Mouse (Mus musculus): ENCODE measurements around the gene Atrnl1. TPM values are rescaled to one million over a fixed set of nuclear protein-coding genes. Genes with fewer than 3 reads are reported as not detected.
"Not testable (repeated sequence)": the region's sequence is repeated elsewhere in the genome, so short reads cannot be mapped to it uniquely, and the experiment has no call there.

The Atrnl1 gene
- polyA plus RNA-seq, 1 experiment from 2014 or later: 8.1 TPM

DNA sequence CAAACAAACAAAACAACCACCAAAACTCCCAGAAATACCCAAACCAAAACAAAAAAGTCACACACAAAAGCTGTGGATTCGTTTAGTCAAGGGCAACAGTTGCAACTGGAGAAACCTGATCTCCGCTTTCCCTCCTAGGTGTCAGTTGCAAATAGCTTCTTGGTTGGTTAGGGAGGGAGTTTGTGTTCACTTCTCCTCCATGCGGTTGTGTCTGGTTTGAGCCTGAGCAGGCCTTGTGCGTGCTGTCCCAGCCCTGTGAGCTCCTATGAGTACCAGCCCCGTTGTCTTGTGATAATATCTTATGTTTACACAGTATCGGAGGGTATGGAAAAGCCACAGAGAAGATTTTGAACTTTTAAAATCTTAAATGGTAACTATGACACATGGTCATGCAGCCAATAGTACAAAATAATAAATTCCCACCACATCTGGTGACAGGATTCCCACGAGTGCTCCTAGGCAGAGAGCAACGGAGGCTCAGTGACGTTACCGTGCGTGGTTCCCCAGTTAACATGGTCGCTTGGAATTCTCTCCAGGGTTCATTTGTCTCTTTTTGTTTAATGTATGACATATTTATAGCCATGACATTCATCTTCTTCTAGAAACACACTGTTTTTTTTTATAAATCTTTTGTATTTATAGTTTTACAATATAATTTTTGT is 46.7 kb downstream of the Atrnl1 start:
- Histone ChIP-seq H3K9ac (no peak overlapping the region), H3K4me2 (no peak overlapping the region), H3K9me3 (no peaks in the 10 kb centered on the region), H3K4me1 (replicated peaks) (no peaks in the 10 kb centered on the region), H3K36me3 (peaks cover 15% of the 10 kb centered on the region), H3K4me3 (no peak overlapping the region), H3K27ac (replicated peaks) (no peak overlapping the region), H3K27me3 (no peaks in the 10 kb centered on the region)
- ATAC-seq (ENCODE audit: low read depth): no peak
- WGBS: 42% methylated on average over 12 of the region's 12 CpGs

GRCm38 (mm10) chr19:57658111-57659091 is 47.6 kb downstream of the Atrnl1 start:
- Histone ChIP-seq H3K27ac (replicated peaks) (no peak overlapping the region), H3K36me3 (peaks cover 15% of the 10 kb centered on the region), H3K4me2 (no peak overlapping the region), H3K9ac (no peak overlapping the region), H3K4me3 (no peak overlapping the region), H3K4me1 (replicated peaks) (no peaks in the 10 kb centered on the region), H3K27me3 (no peaks in the 10 kb centered on the region), H3K9me3 (no peaks in the 10 kb centered on the region)
- WGBS: 64% methylated on average over 8 of the region's 8 CpGs
- no peak for ATAC-seq (ENCODE audit: low read depth)

GRCm38 (mm10) chr19:57667011-57667410 is 56.2 kb downstream of the Atrnl1 start:
- H3K9ac ChIP-seq: no peak overlapping the region
- H3K27me3 ChIP-seq: no peaks in the 10 kb centered on the region
- 82% methylated on average over 9 of the region's 9 CpGs for whole genome bisulfite sequencing
- H3K4me3 ChIP-seq: no peak overlapping the region
- peaks cover 7% of the 10 kb centered on the region for H3K36me3 ChIP-seq
- no peak overlapping the region for H3K4me2 ChIP-seq
- no peaks in the 10 kb centered on the region for H3K4me1 ChIP-seq (replicated peaks)
- no peak for ATAC-seq (ENCODE audit: low read depth)
- H3K9me3 ChIP-seq: no peaks in the 10 kb centered on the region
- H3K27ac ChIP-seq (replicated peaks): no peak overlapping the region

DNA sequence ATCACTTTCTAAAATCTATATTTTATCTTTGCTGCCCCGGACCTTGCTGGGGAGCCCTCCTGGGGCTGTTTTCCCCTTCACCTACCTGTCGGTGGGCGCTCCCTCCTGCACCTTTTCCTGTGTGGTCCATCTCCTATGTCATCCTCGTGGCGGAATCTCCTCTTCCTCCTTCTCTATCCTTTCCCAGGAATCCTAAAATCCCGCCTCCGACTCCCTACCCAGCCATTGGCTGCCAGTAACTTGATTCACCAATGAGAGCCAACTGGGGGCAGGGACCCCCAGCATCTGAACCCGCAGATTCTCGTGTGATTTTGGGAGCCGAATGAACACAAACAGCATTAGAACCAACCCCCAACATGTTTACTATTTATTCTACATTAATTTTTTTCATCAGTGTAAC is 57.1 kb downstream of the Atrnl1 start:
- WGBS: 92% methylated on average over 10 of the region's 10 CpGs
- Histone ChIP-seq H3K4me3 (no peak overlapping the region), H3K9ac (no peak overlapping the region), H3K36me3 (peaks cover 7% of the 10 kb centered on the region), H3K27me3 (no peaks in the 10 kb centered on the region), H3K4me1 (replicated peaks) (no peaks in the 10 kb centered on the region), H3K9me3 (no peaks in the 10 kb centered on the region), H3K4me2 (no peak overlapping the region), H3K27ac (replicated peaks) (no peak overlapping the region)
- no peak for ATAC-seq (ENCODE audit: low read depth)

DNA sequence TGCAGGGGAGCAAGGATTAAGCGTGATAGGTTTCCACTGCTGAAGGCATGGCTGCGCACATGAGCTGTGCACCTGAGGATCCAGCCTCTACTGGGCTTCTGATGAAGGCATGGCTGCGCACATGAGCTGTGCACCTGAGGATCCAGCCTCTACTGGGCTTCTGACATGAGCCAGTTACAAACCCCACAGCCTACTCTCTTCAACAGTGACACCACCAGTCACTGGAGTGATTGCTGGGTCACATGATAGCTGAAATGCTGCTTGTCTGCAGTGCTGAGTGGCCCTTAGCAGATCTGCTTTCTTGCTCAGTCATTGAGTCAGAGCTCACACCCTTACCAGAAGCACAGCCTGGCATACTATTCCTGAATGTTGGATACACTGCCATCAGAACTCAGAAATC is 68.6 kb downstream of the Atrnl1 start:
- H3K27ac ChIP-seq (replicated peaks): no peak overlapping the region
- no peak overlapping the region for H3K4me2 ChIP-seq
- ATAC-seq (ENCODE audit: low read depth): no peak
- no peaks in the 10 kb centered on the region for H3K9me3 ChIP-seq
- H3K27me3 ChIP-seq: no peaks in the 10 kb centered on the region
- H3K36me3 ChIP-seq: peaks cover 3% of the 10 kb centered on the region; the same call in 1 of the 2 replicates
- H3K4me1 ChIP-seq (replicated peaks): no peaks in the 10 kb centered on the region
- whole genome bisulfite sequencing: 88% methylated on average over 3 of the region's 3 CpGs
- no peak overlapping the region for H3K4me3 ChIP-seq
- no peak overlapping the region for H3K9ac ChIP-seq

DNA sequence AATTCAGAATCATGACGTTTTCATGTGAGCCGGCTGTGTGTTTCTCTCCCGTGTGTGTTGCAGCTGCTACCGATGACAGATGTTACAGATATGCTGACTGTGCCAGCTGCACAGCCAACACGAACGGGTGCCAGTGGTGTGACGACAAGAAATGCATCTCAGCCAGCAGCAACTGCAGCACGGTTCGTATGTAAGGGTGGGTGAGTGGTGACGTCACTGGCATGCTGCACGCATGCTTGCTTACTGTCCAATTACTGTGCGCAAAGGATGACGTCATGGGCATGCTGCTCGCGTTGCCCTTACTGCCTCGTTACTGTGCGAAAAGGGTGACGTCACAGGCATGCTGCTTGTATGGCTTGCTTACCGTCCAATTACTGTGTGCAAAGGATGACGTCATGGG is 75.8 kb downstream of the Atrnl1 start:
- Histone ChIP-seq H3K9ac (no peak overlapping the region), H3K4me2 (no peak overlapping the region), H3K4me1 (replicated peaks) (peaks cover 19% of the 10 kb centered on the region), H3K27me3 (no peaks in the 10 kb centered on the region), H3K36me3 (peaks cover 5% of the 10 kb centered on the region; the same call in 1 of the 2 replicates), H3K27ac (replicated peaks) (peak overlapping the region; percentile 61), H3K9me3 (no peaks in the 10 kb centered on the region), H3K4me3 (no peak overlapping the region)
- 70% methylated on average over 20 of the region's 20 CpGs for WGBS
- ATAC-seq (ENCODE audit: low read depth): peak; percentile 66

- Histone ChIP-seq H3K9ac (no peak overlapping the region), H3K9me3 (no peaks in the 10 kb centered on the region), H3K4me2 (no peak overlapping the region), H3K4me1 (replicated peaks) (peaks cover 9% of the 10 kb centered on the region), H3K36me3 (peaks cover 20% of the 10 kb centered on the region), H3K4me3 (no peak overlapping the region), H3K27me3 (no peaks in the 10 kb centered on the region), H3K27ac (replicated peaks) (no peak overlapping the region)
- ATAC-seq (ENCODE audit: low read depth): no peak
- 86% methylated on average over 3 of the region's 3 CpGs for WGBS
Observed at GRCm38 (mm10) chr19:57692566-57692965, 81.7 kb downstream of the Atrnl1 start.

GRCm38 (mm10) chr19:57696781-57697180 is 85.9 kb downstream of the Atrnl1 start:
- H3K4me1 ChIP-seq (replicated peaks); H3K27ac ChIP-seq (replicated peaks); H3K4me2 ChIP-seq; H3K9ac ChIP-seq; H3K27me3 ChIP-seq; H3K9me3 ChIP-seq; ATAC-seq (ENCODE audit: low read depth); H3K4me3 ChIP-seq: not testable (repeated sequence)
- 88% methylated on average over 5 of the region's 5 CpGs for WGBS
- H3K36me3 ChIP-seq: peaks cover 21% of the 10 kb centered on the region

GRCm38 (mm10) chr19:57713138-57713537 is 102.3 kb downstream of the Atrnl1 start:
- H3K4me2 ChIP-seq: no peak overlapping the region
- no peak overlapping the region for H3K9ac ChIP-seq
- H3K9me3 ChIP-seq: no peaks in the 10 kb centered on the region
- H3K27me3 ChIP-seq: no peaks in the 10 kb centered on the region
- ATAC-seq (ENCODE audit: low read depth): no peak
- peaks cover 28% of the 10 kb centered on the region for H3K36me3 ChIP-seq
- WGBS: 81% methylated on average over 5 of the region's 5 CpGs
- no peaks in the 10 kb centered on the region for H3K4me1 ChIP-seq (replicated peaks)
- no peak overlapping the region for H3K27ac ChIP-seq (replicated peaks)
- no peak overlapping the region for H3K4me3 ChIP-seq

DNA sequence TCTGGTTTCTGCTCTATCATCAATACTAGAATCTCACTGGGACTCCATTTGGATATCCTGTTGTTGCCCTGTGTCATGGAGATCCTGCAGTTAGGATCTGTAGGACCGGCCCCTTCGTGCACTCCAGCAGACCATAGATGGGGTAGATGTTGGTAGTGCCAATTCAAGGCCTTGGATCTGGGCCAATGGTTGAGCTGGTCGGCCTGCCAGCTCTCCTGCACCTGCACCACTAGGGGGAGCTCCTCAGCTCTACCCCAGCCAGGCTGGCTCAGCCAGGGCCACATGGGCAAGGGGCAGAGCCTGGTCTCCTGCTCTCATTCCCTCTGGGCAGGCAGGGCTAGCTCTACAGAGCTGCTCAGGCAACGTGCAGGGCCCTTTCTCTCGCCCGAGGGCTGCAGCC is 114.1 kb downstream of the Atrnl1 start:
- 83% methylated on average over 6 of the region's 6 CpGs for WGBS
- Histone ChIP-seq H3K9ac (no peak overlapping the region), H3K4me3 (no peak overlapping the region), H3K27me3 (no peaks in the 10 kb centered on the region), H3K36me3 (no peaks in the 10 kb centered on the region), H3K27ac (replicated peaks) (no peak overlapping the region), H3K4me1 (replicated peaks) (no peaks in the 10 kb centered on the region), H3K4me2 (no peak overlapping the region), H3K9me3 (no peaks in the 10 kb centered on the region)
- ATAC-seq (ENCODE audit: low read depth): no peak

GRCm38 (mm10) chr19:57725326-57725725 is 114.5 kb downstream of the Atrnl1 start:
- Histone ChIP-seq H3K36me3 (no peaks in the 10 kb centered on the region), H3K4me2 (no peak overlapping the region), H3K4me3 (no peak overlapping the region), H3K27ac (replicated peaks) (no peak overlapping the region), H3K9me3 (no peaks in the 10 kb centered on the region), H3K27me3 (no peaks in the 10 kb centered on the region), H3K9ac (no peak overlapping the region), H3K4me1 (replicated peaks) (no peaks in the 10 kb centered on the region)
- WGBS: 98% methylated on average over 2 of the region's 2 CpGs
- no peak for ATAC-seq (ENCODE audit: low read depth)

DNA sequence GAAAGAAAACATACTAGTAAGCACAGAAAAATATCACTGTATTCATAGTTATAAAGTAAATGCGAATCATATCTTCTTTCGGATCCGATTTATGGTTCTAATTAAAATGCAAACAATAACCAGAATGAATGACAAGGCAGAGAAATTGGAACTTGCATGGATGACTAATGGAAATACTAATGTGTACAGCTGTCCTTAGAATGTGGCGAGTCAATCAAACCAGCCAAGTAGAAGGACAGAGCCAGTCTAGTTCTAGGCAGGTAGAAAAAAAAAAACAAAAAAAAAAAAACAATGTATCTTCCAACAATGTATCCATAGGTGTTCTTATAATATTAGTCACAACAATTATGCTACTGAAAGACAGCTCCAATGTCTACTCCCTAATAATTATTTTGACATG is 116.2 kb downstream of the Atrnl1 start:
- Histone ChIP-seq H3K4me1 (replicated peaks) (no peaks in the 10 kb centered on the region), H3K27ac (replicated peaks) (no peak overlapping the region), H3K36me3 (0 out of 2 replicates have a peak, but pooled peaks cover 4% of the 10 kb centered on the region), H3K4me2 (no peak overlapping the region), H3K27me3 (no peaks in the 10 kb centered on the region), H3K9me3 (no peaks in the 10 kb centered on the region), H3K4me3 (no peak overlapping the region), H3K9ac (no peak overlapping the region)
- no peak for ATAC-seq (ENCODE audit: low read depth)
- 88% methylated on average over 4 of the region's 4 CpGs for WGBS

Measured in neural tube, embryonic 13.5 days (tissue).